Mouse (Mus musculus): ENCODE measurements around the gene Lat2.

DNA sequence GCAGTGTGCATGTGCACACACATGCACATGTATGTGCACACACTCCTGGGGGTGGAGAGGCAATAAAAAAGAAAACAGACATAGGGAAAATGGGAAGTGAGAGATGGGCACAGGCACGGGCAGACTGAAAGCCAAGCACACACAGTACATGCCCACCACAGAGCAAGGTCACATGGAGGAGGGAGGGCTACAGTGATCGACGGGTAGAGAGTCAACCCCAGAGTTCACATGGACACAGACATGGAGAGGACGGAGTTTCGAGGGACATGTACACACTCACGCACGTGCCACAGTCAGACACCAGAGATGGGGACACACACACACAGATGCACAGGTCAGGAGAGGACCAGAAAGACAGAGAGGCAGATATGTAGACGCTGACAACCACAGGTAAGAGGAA, 555 bp upstream of the Lat2 start:
- TF ChIP-seq POLR2A (IDR thresholded peaks at IDR 0.05; ENCODE audit: borderline replicate concordance, extremely low read depth, insufficient read depth, insufficient read length, poor library complexity, severe bottlenecking) (no peak), CTCF (IDR thresholded peaks at IDR 0.05; ENCODE audit: borderline replicate concordance, extremely low read depth, insufficient read depth, insufficient read length) (no peak)

Measured in brain, embryonic 14.5 days (tissue).